Mouse (Mus musculus) ovary, adult 18-20 months (tissue): ENCODE results near the gene Gm49711.
"Not testable (repeated sequence)": the region's sequence is repeated elsewhere in the genome, so short reads cannot be mapped to it uniquely, and the experiment has no call there.

Experiments
- DNase-seq: peaks from one replicate; pipeline ENCODE4 v3.0.0; 2022; ENCODE audit warnings: low spot score, mixed read lengths

Gene Gm49711

GRCm38 (mm10) chr16:92183477-92183876, 125.4 kb downstream of the Gm49711 start:
- DNase-seq: no peak

DNA sequence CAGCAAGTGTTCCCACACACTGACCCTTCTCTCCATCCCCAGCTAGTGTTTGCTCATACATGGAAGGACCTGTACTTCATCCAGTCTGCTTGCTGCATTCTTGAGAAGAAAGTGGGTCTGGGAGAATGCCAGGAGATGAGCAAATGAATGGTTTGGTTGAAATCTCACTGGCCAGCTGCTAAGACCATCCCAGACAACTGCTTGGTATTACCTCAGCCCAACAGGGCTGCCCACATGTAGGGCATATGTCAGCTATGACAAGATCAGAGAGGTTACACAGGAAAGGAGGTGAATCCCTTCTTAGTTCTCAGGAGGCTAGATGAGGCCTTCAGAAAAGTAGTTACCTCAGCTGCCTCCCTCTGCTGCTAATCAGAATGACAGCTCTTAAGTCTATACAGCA, 132.5 kb downstream of the Gm49711 start:
- no peak for DNase-seq

GRCm38 (mm10) chr16:92195094-92195493, 137.0 kb downstream of the Gm49711 start:
- no peak for DNase-seq

DNA sequence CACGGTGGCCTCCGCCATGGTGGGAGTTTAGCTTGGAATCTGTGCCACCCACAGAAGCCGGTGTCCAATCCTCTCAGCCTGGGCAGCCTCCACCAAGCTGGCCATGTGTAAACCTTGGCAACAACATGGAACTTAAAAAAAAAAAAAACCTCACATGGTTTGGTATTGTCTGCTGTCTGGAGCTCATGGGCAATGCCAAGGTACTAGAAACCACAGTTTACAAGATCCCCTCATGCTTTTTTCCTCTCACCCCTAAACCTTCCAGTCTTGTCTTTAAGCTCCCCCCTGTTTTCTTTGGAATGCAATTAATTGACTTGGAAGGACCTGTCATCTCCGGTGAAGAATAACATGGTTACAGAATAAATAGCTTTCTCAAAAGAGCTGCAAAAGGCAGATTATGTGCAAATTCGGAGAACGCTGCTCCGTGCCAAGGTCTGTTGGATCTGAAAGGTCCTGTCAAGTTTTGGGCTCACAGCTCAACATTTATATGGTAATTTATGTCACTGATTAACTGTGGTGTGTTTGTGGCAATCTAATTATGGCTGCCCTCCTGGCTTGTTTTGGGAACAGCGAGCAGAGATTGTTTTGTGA, 138.7 kb downstream of the Gm49711 start:
- DNase-seq: no peak

- DNase-seq: no peak
These were observed 142.5 kb downstream of the Gm49711 start for GRCm38 (mm10) chr16:92200615-92201014.

GRCm38 (mm10) chr16:92203599-92203998, 145.5 kb downstream of the Gm49711 start:
- DNase-seq: no peak

- no peak for DNase-seq
These were observed 151.2 kb downstream of the Gm49711 start for GRCm38 (mm10) chr16:92209291-92209781.

DNA sequence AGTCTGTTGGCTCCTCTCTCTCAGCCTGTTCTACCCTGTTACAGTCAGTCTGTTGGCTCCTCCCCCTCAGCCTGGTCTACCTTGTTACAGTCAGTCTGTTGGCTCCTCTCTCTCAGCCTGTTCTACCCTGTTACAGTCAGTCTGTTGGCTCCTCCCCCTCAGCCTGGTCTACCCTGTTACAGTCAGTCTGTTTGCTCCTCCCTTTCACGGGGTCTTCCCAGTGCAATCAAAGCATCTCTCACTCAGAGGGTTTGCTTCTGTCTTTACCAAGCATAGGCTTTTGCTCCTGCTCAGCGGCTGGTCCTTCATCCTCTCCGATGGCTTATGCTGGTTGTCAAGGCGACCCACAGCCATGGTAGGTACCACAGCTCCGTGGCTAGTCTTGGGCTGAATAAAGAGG, 152.2 kb downstream of the Gm49711 start:
- not testable (repeated sequence) for DNase-seq

DNA sequence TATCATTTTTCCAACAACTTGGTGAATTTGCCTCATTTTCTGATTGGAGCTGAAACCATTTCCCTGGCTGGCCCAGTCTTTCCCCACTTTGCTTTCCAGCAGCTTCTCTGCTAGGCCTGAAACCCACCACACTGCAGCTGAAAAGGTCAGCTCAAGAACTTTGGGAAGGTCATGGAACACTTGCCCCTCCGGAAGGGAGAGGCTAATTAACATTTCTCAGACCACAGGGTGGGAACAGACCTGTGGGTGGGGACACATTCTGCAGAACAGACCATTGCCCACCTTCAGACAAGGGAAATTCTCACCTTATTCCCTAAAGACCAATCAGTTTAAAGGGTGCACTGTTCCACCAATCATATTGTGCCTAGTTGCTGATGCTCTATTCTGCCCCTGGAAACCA, 155.8 kb downstream of the Gm49711 start:
- not testable (repeated sequence) for DNase-seq

DNA sequence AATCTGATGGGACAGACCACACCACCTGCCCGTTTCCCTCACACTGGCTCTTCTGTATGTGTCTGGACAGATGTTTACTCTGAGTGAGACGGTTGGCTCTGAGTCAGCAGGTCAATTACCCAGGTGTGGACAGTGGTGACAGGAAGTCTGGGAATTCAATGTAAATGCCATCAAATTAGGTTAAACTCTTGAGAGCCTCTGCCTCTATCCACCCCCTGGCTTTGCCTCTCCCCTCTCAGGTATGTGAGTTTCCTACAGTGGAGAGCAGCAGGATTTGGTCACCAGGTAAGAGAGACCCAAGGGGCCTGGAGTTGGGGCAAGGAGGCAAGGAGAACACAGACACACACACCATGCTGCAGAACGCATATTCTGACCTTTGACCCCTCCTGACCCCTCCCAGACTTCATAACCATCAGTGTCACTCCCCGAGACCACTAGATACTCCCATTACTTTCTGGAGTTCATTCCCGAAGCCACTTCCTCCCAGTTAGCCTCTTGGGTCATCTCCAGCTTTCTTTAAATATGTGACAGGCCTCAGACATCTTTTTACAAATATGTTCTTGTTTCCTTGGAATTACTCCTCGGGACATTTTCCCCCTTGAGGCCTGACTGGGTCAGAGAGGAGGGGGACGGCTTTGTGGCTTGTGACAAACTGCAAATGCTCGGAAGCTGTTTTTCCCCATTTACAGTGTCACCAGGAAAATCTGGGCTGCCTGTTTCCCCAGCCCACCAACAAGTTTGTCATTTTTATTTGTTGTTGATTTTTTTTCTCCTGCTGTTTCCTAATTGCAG, 157.7 kb downstream of the Gm49711 start:
- DNase-seq: no peak

GRCm38 (mm10) chr16:92220754-92221153, 162.6 kb downstream of the Gm49711 start:
- DNase-seq: no peak

DNA sequence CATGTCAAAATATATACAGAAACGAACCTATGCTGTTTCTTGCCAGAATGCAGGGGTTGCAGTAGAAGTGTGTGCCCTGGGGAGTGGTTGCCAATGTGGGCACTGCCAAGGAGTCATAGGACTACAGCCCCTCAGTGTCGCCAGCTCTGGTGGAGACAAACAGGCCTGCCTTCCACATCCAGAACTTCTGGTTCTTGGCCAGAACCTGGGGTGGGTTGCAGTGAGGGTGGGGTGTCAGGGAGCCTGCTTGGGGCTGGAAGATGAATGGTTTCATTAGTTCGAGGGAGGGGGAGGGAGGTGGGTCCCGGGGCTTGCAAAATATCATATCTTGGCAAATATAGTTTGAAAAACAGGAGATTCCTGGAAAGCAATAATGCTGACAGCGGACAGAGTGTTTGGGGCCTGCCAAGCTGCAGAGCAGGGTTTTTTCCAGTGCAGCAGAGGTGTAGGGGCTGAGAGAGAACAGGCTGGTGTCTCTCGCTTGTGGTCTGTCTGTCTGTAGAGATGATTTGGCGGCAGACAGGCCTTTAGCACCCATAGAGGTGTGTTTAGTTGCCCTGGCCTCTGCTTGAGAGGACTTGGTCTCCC, 170.3 kb downstream of the Gm49711 start:
- DNase-seq: no peak

DNA sequence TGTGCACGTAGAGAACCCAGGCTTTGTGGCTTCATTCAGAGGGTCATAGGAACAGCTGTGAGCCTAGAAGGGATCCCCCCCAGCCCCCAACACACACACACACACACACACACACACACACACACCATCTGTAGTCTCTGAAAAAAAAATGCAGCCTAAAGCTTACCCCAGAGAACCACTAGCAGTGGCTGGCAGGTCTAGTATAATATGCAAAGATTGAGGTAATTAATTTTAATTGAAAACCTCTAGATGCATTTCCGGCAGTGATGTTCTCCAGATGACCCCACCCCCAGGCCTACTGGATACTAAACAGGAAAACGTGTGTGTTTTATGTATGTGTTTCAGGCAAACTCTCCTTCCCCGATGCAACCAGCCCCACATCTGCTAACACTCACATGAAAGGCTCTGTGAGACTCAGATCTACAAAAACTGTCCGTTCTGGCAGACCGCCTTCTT, 172.4 kb downstream of the Gm49711 start:
- no peak for DNase-seq

DNA sequence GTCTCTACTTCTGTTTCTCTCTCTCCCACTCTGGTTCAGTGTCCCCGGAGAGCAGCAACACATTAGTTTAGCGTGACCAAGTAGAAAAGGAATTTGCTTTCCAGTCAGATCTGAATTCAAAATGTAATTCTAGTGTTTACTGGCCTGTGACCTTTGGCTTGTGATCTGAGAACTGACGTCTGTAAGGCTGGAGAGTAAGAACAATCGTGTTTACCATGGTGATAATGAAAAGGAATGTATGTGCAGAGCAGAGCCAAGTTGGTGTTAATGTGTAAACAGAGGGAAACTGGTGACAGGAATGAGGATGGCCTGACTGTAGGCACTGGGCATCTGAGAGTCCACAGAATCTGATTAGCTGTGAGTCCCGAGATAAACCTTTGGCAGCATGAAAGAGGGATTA, 176.4 kb downstream of the Gm49711 start:
- DNase-seq: no peak

DNA sequence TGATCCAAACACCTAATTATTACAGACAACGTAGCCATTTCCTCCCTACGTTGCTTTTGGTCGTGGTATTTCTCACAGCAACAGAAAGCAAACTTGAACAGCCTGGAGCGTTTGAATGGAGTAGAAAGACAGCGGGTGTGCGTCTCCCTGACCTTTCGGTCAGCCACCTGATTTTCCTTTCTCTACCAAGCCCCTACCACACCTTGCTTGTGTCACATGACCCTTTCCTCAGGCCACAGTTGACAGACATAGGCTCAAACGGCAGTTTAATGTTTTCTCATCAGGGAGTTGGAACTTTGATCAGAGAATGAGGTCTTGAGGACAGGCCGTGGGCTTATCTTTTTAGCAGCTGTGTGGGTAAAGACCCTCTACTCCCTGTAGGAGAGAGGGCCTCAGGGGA, 177.1 kb downstream of the Gm49711 start:
- DNase-seq: no peak
